Mouse (Mus musculus) liver, postnatal 0 days (tissue): ENCODE measurements around the gene Mon2. TPM values are rescaled to one million over a fixed set of nuclear protein-coding genes. Genes with fewer than 3 reads are reported as not detected.

Source experiments
- ATAC-seq: fragments of 200-750 bp; cut with Nextera tagmentation; 2 replicates; pipeline ENCODE4 v1.8.0; 2017; ENCODE audit warnings: mild to moderate bottlenecking, moderate library complexity
- DNase-seq: peaks from one replicate; pipeline ENCODE4 v3.0.0-alpha.2; 2016
- H3K27ac ChIP-seq: fragments of 300-500 bp; sonication (generic); 2 replicates; pipeline ENCODE4 v1.5.1; 2014; ENCODE audit warnings: antibody characterized with exemption, moderate library complexity, mild to moderate bottlenecking, low read depth
- H3K27me3 ChIP-seq: fragments of 300-500 bp; sonication (generic); 2 replicates; pipeline ENCODE4 v1.6.1; 2014; ENCODE audit warnings: low read length, control low read depth, mixed read lengths; ENCODE audit not compliant: insufficient read depth
- H3K36me3 ChIP-seq: fragments of 300-500 bp; sonication (generic); replicated peaks from 2 replicates; pipeline ENCODE4 v1.6.1; 2014; ENCODE audit warnings: mild to moderate bottlenecking, control low read depth, low read length, moderate library complexity, mixed read lengths; ENCODE audit not compliant: insufficient read depth
- H3K4me1 ChIP-seq: fragments of 300-500 bp; sonication (generic); 2 replicates; pipeline ENCODE4 v1.6.1; 2014; ENCODE audit warnings: antibody characterized with exemption, mild to moderate bottlenecking, control low read depth; ENCODE audit not compliant: insufficient read depth
- H3K4me2 ChIP-seq: fragments of 300-500 bp; sonication (generic); 2 replicates; pipeline ENCODE4 v1.6.1; 2014; ENCODE audit warnings: low read depth, mild to moderate bottlenecking, low read length, moderate library complexity, mixed read lengths
- H3K4me3 ChIP-seq: fragments of 300-500 bp; sonication (generic); 2 replicates; pipeline ENCODE4 v1.5.1; 2014; ENCODE audit warnings: low read depth, low read length
- H3K9ac ChIP-seq: fragments of 300-500 bp; sonication (generic); replicated peaks from 2 replicates; pipeline ENCODE4 v1.6.1; 2014; ENCODE audit warnings: mild to moderate bottlenecking, moderate library complexity
- H3K9me3 ChIP-seq: fragments of 300-500 bp; sonication (generic); 2 replicates; pipeline ENCODE4 v1.6.1; 2016; ENCODE audit warnings: mild to moderate bottlenecking, control low read depth, low read length, mixed read lengths
- CTCF ChIP-seq: sonication (generic); IDR thresholded peaks from 2 replicates; pipeline ENCODE4 v1.5.1; 2016; ENCODE audit warnings: antibody characterized with exemption, low read depth
- EP300 ChIP-seq: IDR thresholded peaks from 2 replicates; pipeline ENCODE4 v1.6.1; 2016; ENCODE audit warnings: antibody characterized with exemption, low read depth, mild to moderate bottlenecking
- WGBS: fragments of 180-500 bp; shearing (Covaris S2); extraction: QIAGEN DNeasy Blood & Tissue Kit; methylation state at CpG from one replicate; pipeline ENCODE4 v1.1.7; 2014; ENCODE audit not compliant: insufficient replicate concordance; 5-methylcytosine and 5-hydroxymethylcytosine counted together
- polyA plus RNA-seq: library from polyadenylated mRNA; unstranded; fragments of >200 nt; fragmentation: Nextera tagmentation; extraction: Ambion mirVana; gene quantifications from 2 replicates; pipeline ENCODE4 v1.2.1, GENCODE M21; 2015

Mon2 gene
- polyA plus RNA-seq, 1 experiment from 2014 or later: 12.0 TPM

DNA sequence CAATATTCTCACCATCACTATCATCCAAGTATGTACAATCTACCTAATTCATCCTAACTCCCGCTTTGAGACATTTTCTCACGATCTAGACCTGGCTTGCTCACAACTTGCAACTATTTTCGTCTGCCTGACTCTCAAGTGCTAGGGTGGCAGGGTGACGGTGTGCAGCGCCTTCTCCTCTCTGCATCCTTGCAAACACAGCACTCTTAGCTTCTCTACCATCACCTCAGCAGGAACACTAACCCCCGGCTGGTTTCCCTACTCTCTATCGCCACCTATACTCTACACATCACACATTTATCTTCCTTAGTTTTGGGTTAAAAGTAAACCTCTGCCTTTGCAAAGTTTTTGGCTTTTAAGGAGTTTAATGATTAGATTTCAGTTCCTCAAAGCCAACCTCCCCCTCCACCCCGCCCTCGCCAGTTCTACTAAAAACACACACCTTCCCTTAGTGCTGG lies 88.6 kb downstream of the Mon2 start:
- H3K4me3 ChIP-seq: 0 out of 2 replicates have a peak overlapping the region, but pooled peaks have one; percentile 3
- H3K4me2 ChIP-seq: peak overlapping the region; percentile 35
- no peak overlapping the region for H3K27ac ChIP-seq
- whole genome bisulfite sequencing: 14% methylated on average over 9 of the region's 9 CpGs
- no peak overlapping the region for H3K9ac ChIP-seq
- H3K4me1 ChIP-seq: peaks cover 17% of the 10 kb centered on the region
- no peaks in the 10 kb centered on the region for H3K9me3 ChIP-seq
- DNase-seq (peak; percentile 38), ATAC-seq (no peak)
- H3K36me3 ChIP-seq: peaks cover 7% of the 10 kb centered on the region
- H3K27me3 ChIP-seq: no peaks in the 10 kb centered on the region
- TF ChIP-seq CTCF (peak; percentile 79), EP300 (no peak)

- peak overlapping the region; percentile 86 for H3K4me2 ChIP-seq
- peak; percentile 74 for ATAC-seq
- H3K9ac ChIP-seq: peak overlapping the region; percentile 91
- no peaks in the 10 kb centered on the region for H3K9me3 ChIP-seq
- peak overlapping the region; percentile 79 for H3K4me3 ChIP-seq
- peak; percentile 86 for DNase-seq
- peaks cover 7% of the 10 kb centered on the region for H3K36me3 ChIP-seq
- peaks cover 17% of the 10 kb centered on the region for H3K4me1 ChIP-seq
- peak overlapping the region; percentile 99 for H3K27ac ChIP-seq
- H3K27me3 ChIP-seq: no peaks in the 10 kb centered on the region
- TF ChIP-seq EP300 (no peak), CTCF (no peak)
- 8% methylated on average over 52 of the region's 54 CpGs for WGBS
Measured at GRCm38 (mm10) chr10:122986320-122987225, 89.7 kb downstream of the Mon2 start.

DNA sequence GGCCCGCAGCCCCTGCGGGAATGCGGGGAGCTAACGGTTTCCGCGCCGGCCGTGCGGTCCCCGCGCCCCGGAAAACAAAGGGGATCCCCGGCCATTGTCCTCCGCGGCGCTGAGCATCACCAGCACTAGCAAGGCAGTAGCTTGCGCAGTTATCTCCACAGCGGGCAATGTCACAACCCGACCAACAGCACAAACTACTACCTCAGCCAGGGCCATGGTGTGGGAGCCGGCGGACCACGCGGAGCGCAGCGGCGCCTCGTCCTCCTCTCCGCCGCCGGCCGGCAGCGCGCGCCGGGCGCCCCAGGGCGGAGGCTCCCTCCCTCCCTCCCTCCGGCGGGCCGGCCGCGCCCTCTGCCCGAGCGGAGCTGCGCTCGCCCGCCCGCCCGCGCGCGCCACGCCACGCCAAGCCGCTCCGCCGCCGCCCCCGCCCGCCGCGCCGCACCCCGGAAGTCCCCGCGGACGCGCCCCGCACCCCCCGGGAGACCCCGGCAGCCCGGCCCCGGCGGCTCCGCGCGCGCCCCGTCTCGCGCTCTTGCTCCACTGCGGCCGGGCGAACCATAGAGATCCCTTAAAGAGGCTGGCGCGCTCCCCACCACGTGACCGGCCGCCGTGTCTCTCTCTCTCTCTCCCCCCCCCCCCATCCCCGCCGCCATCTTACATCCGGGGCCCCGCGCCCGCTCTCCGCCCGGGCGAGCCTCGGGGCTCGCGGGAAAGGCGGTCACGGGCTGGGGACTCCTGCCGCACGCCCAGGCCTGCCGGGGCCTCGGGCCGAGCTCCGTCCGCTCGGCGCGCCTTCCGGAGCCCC lies 90.6 kb downstream of the Mon2 start:
- H3K4me2 ChIP-seq: peak overlapping the region; percentile 86
- TF ChIP-seq CTCF: no peak
- TF ChIP-seq EP300: no peak
- no peaks in the 10 kb centered on the region for H3K27me3 ChIP-seq
- peak; percentile 89 for DNase-seq
- 0% methylated on average over 30 of the region's 115 CpGs for WGBS
- H3K9ac ChIP-seq: peak overlapping the region; percentile 91
- peak; percentile 90 for ATAC-seq
- peaks cover 8% of the 10 kb centered on the region; the same call in 1 of the 2 replicates for H3K36me3 ChIP-seq
- H3K4me3 ChIP-seq: peak overlapping the region; percentile 79
- peak overlapping the region; percentile 99 for H3K27ac ChIP-seq
- no peaks in the 10 kb centered on the region for H3K9me3 ChIP-seq
- peaks cover 17% of the 10 kb centered on the region for H3K4me1 ChIP-seq

GRCm38 (mm10) chr10:122985252-122985514 lies 91.1 kb downstream of the Mon2 start:
- WGBS: under 1% methylated on average over 37 of the region's 37 CpGs
- peaks cover 17% of the 10 kb centered on the region for H3K4me1 ChIP-seq
- peak overlapping the region; percentile 91 for H3K9ac ChIP-seq
- peaks cover 7% of the 10 kb centered on the region; the same call in 1 of the 2 replicates for H3K36me3 ChIP-seq
- H3K4me2 ChIP-seq: peak overlapping the region; percentile 86
- H3K27ac ChIP-seq: peak overlapping the region; percentile 99
- peak overlapping the region; percentile 79 for H3K4me3 ChIP-seq
- no peaks in the 10 kb centered on the region for H3K9me3 ChIP-seq
- no peaks in the 10 kb centered on the region for H3K27me3 ChIP-seq
- no peak for TF ChIP-seq EP300
- no peak for TF ChIP-seq CTCF
- ATAC-seq (peak; percentile 16), DNase-seq (peak; percentile 63)

DNA sequence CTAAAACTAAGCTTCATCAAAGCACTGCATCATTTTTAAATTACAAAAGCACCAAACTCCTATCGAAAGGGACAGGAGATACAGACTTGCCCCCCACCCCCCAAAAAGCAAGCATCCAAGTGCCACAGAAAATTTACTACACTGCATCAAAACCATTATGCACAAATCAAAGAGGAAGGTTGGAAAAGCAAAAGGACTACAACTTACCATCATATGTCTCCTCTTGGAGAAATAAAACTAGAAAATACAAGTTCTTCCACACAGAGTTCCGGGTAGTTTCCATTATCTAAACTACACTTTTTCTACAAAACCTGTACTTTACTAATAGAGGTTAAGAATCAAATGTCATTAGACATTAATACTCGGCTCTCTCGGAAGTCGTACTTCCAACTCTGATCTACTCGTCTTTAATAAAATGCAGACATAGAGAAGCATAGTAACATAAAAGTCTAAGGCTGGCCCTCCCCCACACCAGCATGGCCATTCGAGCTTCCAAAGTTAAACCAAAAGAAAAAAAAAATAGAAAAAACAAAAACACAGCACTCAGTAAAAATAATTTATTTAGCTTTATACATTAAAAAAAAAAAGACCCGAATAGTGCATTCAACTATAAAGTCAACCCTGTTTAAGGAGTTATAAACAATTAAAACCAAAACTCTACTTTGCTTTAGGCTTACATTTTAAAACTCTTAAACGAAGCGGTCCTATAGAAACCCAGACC lies 91.6 kb downstream of the Mon2 start:
- Histone ChIP-seq H3K9ac (peak overlapping the region; percentile 91), H3K27me3 (no peaks in the 10 kb centered on the region), H3K9me3 (no peaks in the 10 kb centered on the region), H3K36me3 (peaks cover 7% of the 10 kb centered on the region; the same call in 1 of the 2 replicates), H3K27ac (peak overlapping the region; percentile 99), H3K4me1 (peaks cover 17% of the 10 kb centered on the region), H3K4me3 (peak overlapping the region; percentile 79), H3K4me2 (peak overlapping the region; percentile 86)
- TF ChIP-seq EP300 (no peak), CTCF (no peak)
- ATAC-seq (no peak), DNase-seq (no peak)
- WGBS: 3% methylated on average over 10 of the region's 10 CpGs
